Mouse (Mus musculus) frontal cortex, postnatal 10 days (tissue): ENCODE measurements around the gene Dnajc17.

Experiments used
- DNase-seq, 2 experiments: peaks; one replicate each; pipeline ENCODE4 v3.0.0; 2022; ENCODE audit warnings: low spot score in 2 of 2, mixed read lengths in 1 of 2

The Dnajc17 gene

DNA sequence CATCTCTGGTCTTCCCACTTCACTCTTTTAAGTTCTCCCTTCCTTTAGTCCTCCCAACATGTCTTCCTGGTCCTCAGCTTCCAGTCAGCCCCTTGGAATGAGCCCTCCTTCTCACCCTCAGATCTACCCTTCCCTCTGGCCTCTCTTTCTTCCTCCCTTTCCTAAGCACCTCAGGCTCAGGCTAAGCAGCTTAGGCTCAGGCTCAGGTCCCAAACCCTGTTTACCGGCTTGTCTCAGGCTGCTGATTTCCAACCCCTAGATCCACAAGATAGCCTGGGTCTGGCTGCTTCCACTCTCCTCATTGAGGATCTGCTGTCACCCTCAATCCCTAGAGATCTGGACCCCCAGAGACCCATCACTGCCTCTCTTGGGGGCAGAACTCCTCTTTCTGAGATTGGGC lies 10.5 kb downstream of the Dnajc17 start:
- DNase-seq = no peak

- DNase-seq = no peak
Measured at GRCm38 (mm10) chr2:119197493-119197892, 11.1 kb downstream of the Dnajc17 start.

- DNase-seq = no peak
Measured at GRCm38 (mm10) chr2:119196316-119197108, 12.1 kb downstream of the Dnajc17 start.

- no peak for DNase-seq
Measured at GRCm38 (mm10) chr2:119194140-119194539, 14.5 kb downstream of the Dnajc17 start.

DNA sequence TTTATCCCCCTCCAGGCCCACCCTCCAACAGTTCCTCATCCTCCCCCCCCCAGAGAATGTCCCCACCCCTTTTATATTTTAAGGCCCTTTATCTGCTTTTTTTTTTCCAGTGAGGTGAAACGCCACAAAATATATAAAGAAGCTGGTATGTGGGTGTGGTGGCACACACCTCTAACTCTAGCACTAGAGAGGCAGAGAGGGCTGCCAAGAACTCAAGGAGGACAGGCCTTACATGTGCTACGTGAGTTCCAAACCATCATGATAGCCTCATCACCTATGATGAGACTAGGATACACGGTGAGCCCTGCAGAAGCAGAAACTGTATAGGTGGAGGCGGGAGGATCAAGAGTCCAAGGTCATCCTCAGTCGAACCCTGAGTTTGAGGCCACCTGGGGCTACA lies 17.6 kb downstream of the Dnajc17 start:
- no peak for DNase-seq

DNA sequence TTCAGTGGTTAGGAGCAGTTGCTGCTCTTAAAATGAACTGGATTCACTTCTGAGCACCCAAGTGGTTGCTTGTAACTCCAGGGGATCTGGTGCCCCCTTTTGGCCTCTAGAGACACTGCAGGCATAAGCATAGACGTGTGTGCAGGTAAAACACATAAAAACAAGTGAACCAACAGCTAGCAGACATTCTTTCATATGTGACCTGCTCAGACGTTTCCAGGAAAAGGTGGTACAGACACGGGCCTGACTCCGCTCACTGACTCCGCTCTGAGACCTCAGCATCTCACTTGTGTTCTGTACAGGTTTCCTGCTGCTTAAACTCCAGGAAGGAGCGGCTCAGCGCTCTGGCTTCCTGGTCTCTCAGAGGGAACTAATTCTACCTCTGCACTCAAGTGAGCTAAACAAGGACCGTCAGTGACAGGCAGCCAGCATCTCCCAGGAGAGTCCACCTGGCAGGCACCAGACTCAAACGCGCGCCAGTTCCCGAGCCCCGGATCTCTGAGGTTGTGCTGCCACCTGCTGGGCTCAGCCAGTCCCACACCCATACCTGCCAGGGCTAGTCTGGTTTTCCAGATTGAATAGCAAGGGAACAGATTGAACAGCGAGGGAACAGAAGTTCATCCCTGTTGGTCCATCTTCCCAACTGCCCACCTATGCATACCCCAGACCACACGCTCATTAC lies 19.4 kb downstream of the Dnajc17 start:
- peak; percentile 51 to 76 for DNase-seq

GRCm38 (mm10) chr2:119182914-119183313 lies 25.7 kb downstream of the Dnajc17 start:
- no peak for DNase-seq

DNA sequence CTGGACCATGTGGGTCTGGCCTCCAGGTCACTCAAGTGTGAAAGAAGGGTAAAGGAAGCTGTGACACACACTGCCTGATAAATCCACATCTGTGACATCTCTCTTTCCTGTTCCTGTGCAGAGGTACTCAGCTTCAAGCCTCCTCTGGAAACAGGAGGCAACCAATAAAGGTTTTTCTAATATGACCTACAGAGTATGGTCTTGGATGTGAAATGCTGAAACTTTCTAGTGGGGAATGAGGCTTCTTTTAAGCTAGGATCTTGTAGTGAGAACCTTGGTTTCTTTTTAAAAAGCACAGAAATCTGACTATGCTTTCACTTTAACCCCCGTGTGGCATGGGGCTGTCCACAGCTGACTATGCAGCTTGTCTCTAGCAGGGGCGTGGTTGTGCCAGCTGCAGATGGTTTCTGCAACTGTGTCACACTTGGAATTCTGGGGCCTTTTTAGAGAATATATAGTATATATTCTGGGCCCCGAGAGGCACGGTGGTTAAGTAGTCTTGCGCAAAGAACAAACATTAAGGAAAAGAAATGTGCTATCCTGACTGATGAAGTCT lies 31.1 kb downstream of the Dnajc17 start:
- no peak for DNase-seq

DNA sequence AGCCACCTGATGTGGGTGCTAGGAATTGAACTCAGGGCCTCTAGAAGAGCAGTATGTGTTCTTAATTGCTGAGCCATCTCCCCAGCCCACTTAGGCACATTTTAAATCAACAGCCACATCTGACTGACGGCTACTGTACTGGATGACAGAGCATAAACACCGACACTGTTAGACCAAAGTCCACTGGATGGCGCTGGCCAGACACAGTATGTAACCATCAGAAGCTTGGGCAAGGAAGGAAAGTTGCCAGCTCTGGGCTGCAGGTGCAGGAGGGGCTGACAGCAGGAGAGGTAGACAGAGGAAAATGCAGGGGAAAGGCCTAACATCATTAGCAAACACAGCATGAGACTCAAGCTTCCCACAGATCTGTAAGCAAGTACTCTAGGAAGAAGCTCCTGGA lies 31.8 kb downstream of the Dnajc17 start:
- no peak for DNase-seq

GRCm38 (mm10) chr2:119175614-119176013 lies 33.0 kb downstream of the Dnajc17 start:
- DNase-seq = no peak

- DNase-seq = no peak
Measured at GRCm38 (mm10) chr2:119174866-119175265, 33.7 kb downstream of the Dnajc17 start.

GRCm38 (mm10) chr2:119173991-119174651 lies 34.5 kb downstream of the Dnajc17 start, which contains the start of gene Gm14137:
Gene Gm14137, plus strand, starts transcription at chr2:119174509.
- no peak for DNase-seq

GRCm38 (mm10) chr2:119172862-119173576 lies 35.6 kb downstream of the Dnajc17 start:
- no peak for DNase-seq

DNA sequence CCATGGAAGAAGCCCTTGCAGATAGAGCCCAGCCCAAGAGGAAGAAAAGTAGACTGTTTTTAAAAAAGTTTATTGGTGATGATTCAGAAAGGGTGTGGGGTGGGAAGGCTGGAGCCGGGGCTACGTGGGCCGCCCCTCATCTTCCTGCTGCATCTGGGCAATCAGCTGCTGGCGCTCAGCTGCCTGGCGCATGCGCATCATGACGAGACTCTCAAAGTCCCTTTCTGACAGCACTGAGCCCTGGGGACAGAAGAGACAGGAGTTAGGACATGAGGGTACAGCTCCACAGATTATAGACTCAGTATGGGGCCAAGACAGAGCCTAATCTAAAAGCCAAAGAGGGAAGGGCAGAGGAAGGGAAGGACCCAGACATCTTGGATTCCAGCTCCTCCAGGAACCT lies 36.1 kb downstream of the Dnajc17 start:
- no peak for DNase-seq

GRCm38 (mm10) chr2:119171574-119171973 lies 37.0 kb downstream of the Dnajc17 start:
- no peak for DNase-seq

- DNase-seq = no peak
Measured at GRCm38 (mm10) chr2:119170282-119170681, 38.3 kb downstream of the Dnajc17 start.

- DNase-seq = no peak
Measured at GRCm38 (mm10) chr2:119167866-119168256, 40.7 kb downstream of the Dnajc17 start.

- DNase-seq = no peak
Measured at GRCm38 (mm10) chr2:119166901-119167865, 41.4 kb downstream of the Dnajc17 start, which contains the start of gene Gchfr. Gene Gchfr, plus strand, starts transcription at chr2:119167773.

DNA sequence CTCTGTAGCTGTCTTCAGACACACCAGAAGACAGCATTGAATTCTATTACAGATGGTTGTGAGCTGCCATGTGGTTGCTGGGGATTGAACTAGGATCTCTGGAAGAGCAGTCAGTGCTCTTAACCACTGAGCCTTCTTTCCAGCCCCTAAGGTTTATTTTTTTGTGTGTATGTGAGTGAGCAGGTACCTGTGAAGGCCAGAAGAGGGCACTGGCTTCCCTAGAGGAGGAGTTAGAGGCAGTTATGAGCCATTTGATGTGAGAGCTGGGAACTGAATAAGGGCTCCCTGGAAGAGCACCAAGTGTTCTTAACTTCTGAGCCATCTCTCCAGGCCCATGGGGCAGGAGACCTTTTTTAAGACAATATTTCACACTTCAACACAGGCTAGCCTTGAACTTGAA lies 43.2 kb downstream of the Dnajc17 start:
- no peak for DNase-seq

DNA sequence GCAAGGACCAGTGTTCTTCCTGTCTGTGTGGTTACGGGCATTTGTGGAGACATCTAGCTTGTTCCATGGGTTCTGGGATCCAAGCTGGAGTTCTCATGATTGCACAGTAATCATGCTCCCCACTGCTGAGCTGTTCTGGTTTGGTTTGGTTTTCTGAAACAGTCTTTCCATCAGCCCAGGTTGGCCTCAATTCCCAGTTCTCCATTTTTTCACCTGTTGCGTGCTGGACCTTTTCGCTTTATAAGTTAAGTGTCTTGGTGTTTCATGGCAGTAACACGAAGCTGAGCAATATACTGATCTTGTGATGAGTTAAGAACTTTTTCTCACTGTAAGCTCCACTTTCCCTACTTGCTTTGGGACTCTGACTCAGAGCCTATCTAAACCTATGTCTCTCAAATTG lies 44.6 kb downstream of the Dnajc17 start:
- DNase-seq = no peak
